9 mouse cellular contexts compared by ENCODE assay signal in genomic region chr8:122342806-122343209, GRCm38 (mm10). TPM values are rescaled to one million over a fixed set of nuclear protein-coding genes. Genes with fewer than 3 reads are reported as not detected.
A peak's percentile ranks its signal among the peaks of the same experiment; 100 is the strongest.
DNase-seq lines count a peak whose midpoint lies in the region; ATAC-seq lines count a peak whose summit lies in the region.
"Had no signal": no experiment of that assay in that cellular context is flagged by ENCODE, and none has a peak within 500 bp of the region (broad histone marks: within the 10 kb centered on the region; RNA-seq: fewer than 3 reads in every experiment).

No protein-coding gene starts in this region.

- H3K27me3 ChIP-seq in erythroblast, embryonic 14.5 days (ENCODE audit: control insufficient read depth) = peaks cover 21% of the 10 kb centered on the region

- H3K9me3 ChIP-seq in erythroblast, embryonic 14.5 days (ENCODE audit: control insufficient read depth, low read length) = peaks cover 21% of the 10 kb centered on the region

- peak; percentile 31 for DNase-seq in gastrocnemius, postnatal 25 days
- DNase-seq in gastrocnemius, postnatal 4 days (ENCODE audit: low spot score in 2 of 2) = no peak
- DNase-seq in heart, postnatal 10 days = peak; percentile 65 to 71
- DNase-seq in kidney, postnatal 14 days = peak; percentile 71
- peak; percentile 18 to 43 for DNase-seq in thymus, postnatal 10 days (ENCODE audit: low spot score in 2 of 2)
- no peak for DNase-seq in cerebellum, adult 9-11 months

- H3K4me1 ChIP-seq in erythroblast, embryonic 14.5 days (ENCODE audit: control insufficient read depth) = peaks cover 92% of the 10 kb centered on the region

- peaks cover 30% of the 10 kb centered on the region for H3K36me3 ChIP-seq in erythroblast, embryonic 14.5 days (ENCODE audit: control insufficient read depth)

- intact Hi-C loops in heart, postnatal 10 days (cut with DNase I) = no loop called here

- peak; percentile 24 for ATAC-seq in megakaryocyte progenitor cell, adult 5-6 weeks (replicated peaks; ENCODE audit: poor library complexity)

- H3K4me3 ChIP-seq in erythroblast, embryonic 14.5 days (replicated peaks) = peak overlapping the region; percentile 55

RNA-seq across cellular contexts. Expression of gene Trhr2, which starts 17.7 kb away (rescaled TPM):
- not detected for total RNA-seq in gastrocnemius, postnatal 25 days (2021)
- total RNA-seq in gastrocnemius, postnatal 4 days (2021) = not detected
- not detected in 2 replicates for polyA plus RNA-seq in erythroblast, embryonic 14.5 days (2012)
- total RNA-seq in heart, postnatal 10 days (2021) = not detected
- not detected in 2 replicates for total RNA-seq in megakaryocyte progenitor cell, adult 5-6 weeks (2015)
- total RNA-seq in megakaryocyte progenitor cell, adult 5-6 weeks (2017) = not detected in 2 replicates
- total RNA-seq: hematopoietic stem cell, adult 5-6 weeks had no signal

RNA-seq across cellular contexts. Expression of gene Zc3h18, which starts 33.6 kb away (rescaled TPM):
- total RNA-seq in gastrocnemius, postnatal 25 days (2021) = 10 to 100 TPM; 18.1 to 21.0 TPM
- total RNA-seq in gastrocnemius, postnatal 4 days (2021) = 10 to 100 TPM; 37.2 to 42.8 TPM
- 10.0 and 10.5 TPM in 2 replicates for polyA plus RNA-seq in erythroblast, embryonic 14.5 days (2012)
- 10 to 100 TPM; 25.5 to 27.5 TPM for total RNA-seq in heart, postnatal 10 days (2021)
- total RNA-seq in megakaryocyte progenitor cell, adult 5-6 weeks (2015) = 26.1 and 27.2 TPM in 2 replicates
- 55.6 and 67.3 TPM in 2 replicates for total RNA-seq in megakaryocyte progenitor cell, adult 5-6 weeks (2017)

Comparison
In these comparisons a context has a peak if more than half of its experiments do, and no peak if none do; other contexts are left out.
1. DNase-seq: peak in gastrocnemius, postnatal 25 days (single experiment), heart, postnatal 10 days (2 of 2), kidney, postnatal 14 days (single experiment) and thymus, postnatal 10 days (2 of 2); none in gastrocnemius, postnatal 4 days (0 of 2) and cerebellum, adult 9-11 months (single experiment).